Mouse (Mus musculus) bone marrow macrophage, adult 2 months (primary cell): ENCODE measurements at regions not wholly inside any gene's neighbourhood (a gene's known extent, or its start where the extent isn't known, plus 50 kb on each side); places are given as distances from the start of the nearest gene placed in this dataset.

Source experiments
- H3K27ac ChIP-seq: 2 replicates; pipeline ENCODE4 v1.5.1; 2012; ENCODE audit warnings: low read depth, low read length; ENCODE audit not compliant: insufficient read depth
- H3K4me1 ChIP-seq: 2 replicates; pipeline ENCODE4 v1.6.1; 2012; ENCODE audit warnings: low read length; ENCODE audit not compliant: control insufficient read depth, insufficient read depth
- H3K4me3 ChIP-seq: 2 replicates; pipeline ENCODE4 v1.5.1; 2012; ENCODE audit warnings: mild to moderate bottlenecking, low read length, moderate library complexity; ENCODE audit not compliant: insufficient read depth
- CTCF ChIP-seq: IDR thresholded peaks from 2 replicates; pipeline ENCODE4 v1.5.1; 2012; ENCODE audit warnings: low read depth, mild to moderate bottlenecking, low read length, moderate library complexity
- POLR2A ChIP-seq: IDR thresholded peaks from 2 replicates; pipeline ENCODE4 v1.6.1; 2012; ENCODE audit warnings: mild to moderate bottlenecking, low read depth, low read length, borderline replicate concordance

- TF ChIP-seq POLR2A, result no peak
- no peak for TF ChIP-seq CTCF
- Histone ChIP-seq H3K4me3 (no peak overlapping the region), H3K4me1 (no peaks in the 10 kb centered on the region), H3K27ac (no peak overlapping the region)
These were observed 268.1 kb downstream of the Dhx35 start for GRCm38 (mm10) chr2:159062666-159063065.

DNA sequence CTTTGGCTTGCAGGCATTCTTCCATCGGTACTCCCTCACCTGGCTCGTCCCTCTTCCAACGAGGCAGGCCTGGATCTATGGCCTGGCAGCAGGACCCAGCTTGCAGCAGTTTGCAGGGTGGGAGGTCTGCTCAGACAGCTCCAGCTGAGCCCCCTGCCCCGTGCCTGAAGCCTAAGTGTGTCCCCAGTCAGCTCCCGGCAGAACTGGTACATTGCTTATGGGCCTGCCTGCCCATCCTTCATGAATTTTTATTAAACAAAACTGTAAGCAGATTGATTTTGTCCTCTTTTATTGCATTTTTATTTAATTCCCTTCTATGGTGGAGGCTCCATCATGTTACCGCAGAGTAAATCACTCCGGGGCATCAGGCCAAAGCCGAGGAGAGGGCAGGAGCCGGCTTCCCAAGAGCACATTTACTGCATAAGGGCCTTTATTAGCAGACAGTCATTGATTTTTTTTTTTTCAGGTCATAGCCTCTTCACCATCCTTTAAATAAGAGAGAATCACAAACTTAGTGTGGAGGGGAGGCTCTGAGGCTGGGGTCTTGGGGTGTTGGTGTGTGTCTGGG is 269.9 kb downstream of the Dhx35 start:
- TF ChIP-seq POLR2A (no peak), CTCF (no peak)
- Histone ChIP-seq H3K4me3 (no peak overlapping the region), H3K27ac (no peak overlapping the region), H3K4me1 (no peaks in the 10 kb centered on the region)

DNA sequence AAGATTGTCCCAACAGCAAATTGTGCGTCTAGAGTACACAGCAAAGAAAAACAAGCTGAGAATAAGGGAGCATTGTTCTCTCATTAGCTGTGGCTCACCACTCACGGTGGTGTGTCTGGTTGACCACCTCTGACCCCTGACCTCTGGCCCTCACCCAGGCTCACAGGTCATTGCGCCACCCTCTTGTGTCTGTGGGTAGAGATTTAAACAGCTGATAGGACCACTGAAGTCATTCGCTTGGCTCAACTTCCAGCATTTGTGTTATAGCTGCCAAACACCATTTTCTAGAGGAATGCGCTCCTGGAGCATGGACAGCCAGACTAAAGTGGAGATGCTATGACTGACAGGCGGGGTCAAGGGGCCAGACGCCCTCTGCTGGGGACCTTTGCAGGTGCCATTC is 272.9 kb downstream of the Dhx35 start:
- Histone ChIP-seq H3K4me1 (no peaks in the 10 kb centered on the region), H3K4me3 (no peak overlapping the region), H3K27ac (no peak overlapping the region)
- no peak for TF ChIP-seq POLR2A
- no peak for TF ChIP-seq CTCF

DNA sequence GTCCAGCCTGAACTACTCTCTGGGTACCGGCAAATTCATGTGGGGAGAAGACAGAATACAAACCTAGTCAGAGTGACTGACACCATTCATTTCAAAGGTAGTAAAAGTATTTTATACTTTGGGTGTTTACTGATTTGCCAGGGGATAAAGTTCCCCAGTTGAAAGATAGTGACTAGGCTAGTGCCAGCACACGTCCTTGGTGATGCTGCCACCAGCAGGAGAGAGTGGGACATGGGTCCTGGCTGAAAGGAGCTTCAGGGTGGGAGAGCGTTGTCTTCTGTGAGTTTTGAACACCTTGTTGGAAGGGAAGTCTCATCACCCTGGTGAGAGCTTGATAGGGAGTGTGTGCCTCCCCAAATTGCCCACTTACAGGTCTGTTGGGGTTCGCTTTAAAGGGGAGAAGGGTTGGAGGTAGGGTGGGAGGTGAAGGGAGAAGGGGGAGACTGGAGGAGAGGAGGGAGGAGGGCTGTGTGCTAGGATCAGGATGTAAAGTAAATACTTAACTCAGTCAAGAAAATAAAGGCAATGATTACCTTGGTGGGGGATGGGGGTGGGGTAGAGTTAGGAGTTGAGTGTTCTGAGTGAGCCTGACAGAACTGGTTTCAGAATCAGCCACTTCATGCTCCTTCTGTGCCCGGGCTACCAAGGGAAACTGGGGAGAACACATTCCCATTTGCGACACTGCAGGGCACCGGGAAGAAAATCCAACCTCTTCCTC is 273.9 kb downstream of the Dhx35 start:
- TF ChIP-seq CTCF (no peak), POLR2A (no peak)
- Histone ChIP-seq H3K27ac (no peak overlapping the region), H3K4me3 (no peak overlapping the region), H3K4me1 (no peaks in the 10 kb centered on the region)

DNA sequence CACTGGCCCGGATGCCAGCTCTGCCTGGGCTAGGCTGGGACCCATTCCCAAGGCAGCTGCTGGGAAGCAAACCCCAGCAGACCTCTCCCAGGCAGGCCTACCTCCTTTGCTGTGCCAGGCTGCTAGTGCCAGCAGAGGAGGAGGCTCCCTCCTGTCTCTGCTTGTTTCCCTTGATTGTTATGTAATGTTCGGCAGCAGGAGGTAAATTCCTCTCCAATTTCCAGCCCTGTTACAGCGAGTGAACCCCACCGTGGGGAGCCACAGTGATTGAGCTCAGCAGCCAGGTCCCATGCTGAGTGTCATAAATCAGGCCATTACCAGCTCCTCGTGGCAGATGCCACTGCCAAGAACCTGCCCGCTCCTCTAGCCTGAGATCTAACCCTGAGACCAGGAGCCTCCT is 274.6 kb downstream of the Dhx35 start:
- Histone ChIP-seq H3K4me3 (no peak overlapping the region), H3K27ac (no peak overlapping the region), H3K4me1 (no peaks in the 10 kb centered on the region)
- TF ChIP-seq POLR2A (no peak), CTCF (no peak)

GRCm38 (mm10) chr2:159072997-159073690 is 278.5 kb downstream of the Dhx35 start:
- TF ChIP-seq POLR2A, result no peak
- no peak for TF ChIP-seq CTCF
- H3K27ac ChIP-seq, result no peak overlapping the region

DNA sequence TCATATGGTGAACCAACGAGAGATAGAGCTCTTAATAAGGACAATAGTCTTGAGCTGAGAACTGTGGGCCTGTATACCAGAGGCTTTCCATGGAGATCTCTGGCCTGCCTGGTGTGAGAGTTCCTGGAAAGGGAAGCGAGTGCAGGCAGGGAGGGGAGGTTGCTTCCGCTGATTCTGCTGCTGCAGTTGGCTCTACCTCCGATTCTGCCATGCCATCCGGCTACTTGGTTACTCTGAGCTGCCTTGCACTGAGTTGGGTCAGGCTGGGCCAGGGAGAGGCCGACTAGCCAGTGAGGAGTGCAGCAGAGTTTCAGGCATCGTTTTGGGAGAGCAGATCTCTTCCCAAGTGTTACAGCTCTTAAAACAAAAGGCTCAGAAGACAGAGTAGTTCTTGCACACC is 285.2 kb downstream of the Dhx35 start:
- Histone ChIP-seq H3K4me1 (no peaks in the 10 kb centered on the region), H3K27ac (no peak overlapping the region), H3K4me3 (no peak overlapping the region)
- no peak for TF ChIP-seq CTCF
- no peak for TF ChIP-seq POLR2A

More at GRCm38 (mm10) chr2:159072997-159073690, 278.5 kb downstream of the Dhx35 start:
- Histone ChIP-seq H3K4me3 (no peak overlapping the region), H3K4me1 (no peaks in the 10 kb centered on the region)

DNA sequence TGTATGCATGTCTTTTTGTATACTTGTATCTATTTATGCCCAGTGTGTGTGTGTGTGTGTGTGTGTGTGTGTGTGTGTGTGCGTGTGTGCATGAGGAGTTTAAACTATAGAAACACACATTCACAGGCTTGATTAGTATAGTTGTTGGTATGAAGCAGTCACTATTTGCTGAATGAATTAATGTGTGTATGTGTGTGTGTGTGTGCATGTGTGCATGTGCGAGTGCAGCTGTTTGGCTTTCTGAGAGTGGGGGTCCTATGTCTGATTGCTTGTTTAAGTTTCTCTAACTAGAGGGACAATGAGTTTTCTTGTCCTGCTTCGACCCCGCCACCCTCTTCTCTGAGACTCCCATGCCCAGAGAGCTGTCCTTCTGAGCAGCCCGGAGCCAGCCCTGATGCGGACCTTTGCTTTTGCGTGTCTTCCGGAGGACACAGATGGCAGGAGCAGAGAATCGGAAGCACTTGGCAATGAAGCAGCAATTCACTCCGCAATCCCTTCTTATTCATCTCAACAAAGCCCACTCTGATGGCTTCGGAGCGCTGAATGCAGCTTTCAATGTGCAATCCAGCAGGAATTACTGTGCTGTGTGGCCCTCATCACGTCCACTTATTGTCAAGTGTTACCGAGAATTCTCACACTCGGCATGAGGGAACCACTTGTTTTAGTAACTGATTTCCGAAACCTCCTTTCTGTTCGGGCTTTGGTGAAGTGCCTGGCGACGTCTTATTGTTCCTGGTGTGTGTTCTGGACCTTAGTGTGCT is 286.4 kb downstream of the Dhx35 start:
- H3K4me3 ChIP-seq, result no peak overlapping the region
- H3K4me1 ChIP-seq, result no peaks in the 10 kb centered on the region
- TF ChIP-seq CTCF, result no peak
- no peak for TF ChIP-seq POLR2A
- no peak overlapping the region for H3K27ac ChIP-seq

DNA sequence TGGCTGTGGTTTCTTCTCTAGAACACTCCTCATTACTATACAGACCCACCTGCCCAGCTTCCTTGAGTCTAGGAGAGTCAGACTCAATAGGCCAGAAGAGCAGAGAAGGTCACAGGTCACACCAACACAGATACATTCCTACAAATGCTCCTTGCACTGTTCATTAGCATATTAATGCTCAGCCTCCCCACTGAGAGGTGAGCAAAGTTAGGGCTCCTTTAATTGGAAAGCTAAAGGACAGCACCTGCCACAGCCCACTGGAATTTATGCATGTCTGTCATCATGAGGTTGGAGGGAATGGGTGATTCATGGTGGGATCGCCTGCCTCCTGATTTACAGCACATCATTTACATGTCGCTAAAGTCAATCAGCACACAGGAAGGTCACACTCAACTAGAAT is 292.2 kb downstream of the Dhx35 start:
- Histone ChIP-seq H3K27ac (no peak overlapping the region), H3K4me3 (no peak overlapping the region), H3K4me1 (no peaks in the 10 kb centered on the region)
- TF ChIP-seq CTCF (no peak), POLR2A (no peak)
